Mouse (Mus musculus): ENCODE results near the gene Fam53b.

DNA sequence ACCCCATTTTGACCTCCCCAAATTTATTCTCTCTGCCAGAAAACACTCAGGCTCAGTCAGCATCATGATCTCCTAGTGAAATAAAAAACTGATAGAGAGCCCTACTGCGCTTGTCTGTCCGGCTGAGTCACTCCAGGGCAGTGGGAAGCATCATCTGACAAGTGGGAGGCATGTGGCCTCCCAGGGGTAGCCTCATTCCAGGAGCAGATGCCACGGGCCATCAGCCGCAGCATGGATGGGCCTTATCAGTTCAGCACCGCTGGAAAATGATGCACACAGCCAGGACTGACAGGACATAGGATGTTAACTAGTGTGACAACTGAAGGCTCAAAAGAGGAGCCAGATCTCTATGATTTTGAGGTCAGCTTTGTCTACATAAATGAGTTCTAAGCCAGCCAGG, 27.6 kb upstream of the Fam53b start:
- no peak for TF ChIP-seq CTCF (IDR thresholded peaks at IDR 0.05)
- no peak for TF ChIP-seq EP300 (IDR thresholded peaks at IDR 0.05)

Measured in lung, postnatal 0 days (tissue).